ENCODE assay signal across 10 mouse cellular contexts in genomic region chr9:41935979-41936378, GRCm38 (mm10).
DNase-seq lines count a peak whose midpoint lies in the region; ATAC-seq and TF ChIP-seq lines count a peak whose summit lies in the region.
"Had no signal": no experiment of that assay in that cellular context is flagged by ENCODE, and none has a peak within 500 bp of the region (broad histone marks: within the 10 kb centered on the region; RNA-seq: fewer than 3 reads in every experiment).

No protein-coding gene starts in this region.

- TF ChIP-seq CTCF in heart, adult 2 months (IDR thresholded peaks at IDR 0.05) = no peak

- peak overlapping the region; percentile 55 for H3K4me3 ChIP-seq in heart, embryonic 16.5 days (ENCODE audit: low read length)
- H3K4me3 ChIP-seq in heart, adult 2 months = no peak overlapping the region; the same call in 1 of the 2 replicates
- H3K4me3 ChIP-seq in embryonic facial prominence, embryonic 11.5 days (ENCODE audit: low read depth, low read length) = peak overlapping the region; percentile 15; the same call in 1 of the 2 replicates
- H3K4me3 ChIP-seq in midbrain, embryonic 16.5 days (ENCODE audit: low read depth, low read length) = peak overlapping the region; percentile 34
- H3K4me3 ChIP-seq: megakaryocyte, embryonic 14.5 days had no signal

- no peaks in the 10 kb centered on the region for H3K9me3 ChIP-seq in heart, embryonic 16.5 days (replicated peaks; ENCODE audit: control insufficient read depth, low read length)
- H3K9me3 ChIP-seq in embryonic facial prominence, embryonic 11.5 days (replicated peaks; ENCODE audit: control insufficient read depth, low read length) = no peaks in the 10 kb centered on the region
- H3K9me3 ChIP-seq in midbrain, embryonic 16.5 days (replicated peaks; ENCODE audit: control insufficient read depth, low read length, poor library complexity, severe bottlenecking) = no peaks in the 10 kb centered on the region
- H3K9me3 ChIP-seq: megakaryocyte, embryonic 14.5 days had no signal

- H3K27me3 ChIP-seq in heart, embryonic 16.5 days (ENCODE audit: control insufficient read depth, insufficient read depth, low read length) = no peaks in the 10 kb centered on the region
- no peaks in the 10 kb centered on the region for H3K27me3 ChIP-seq in heart, adult 2 months (ENCODE audit: control insufficient read depth, insufficient read depth, low read length)
- H3K27me3 ChIP-seq in embryonic facial prominence, embryonic 11.5 days (ENCODE audit: control insufficient read depth, insufficient read depth, low read length) = no peaks in the 10 kb centered on the region
- no peaks in the 10 kb centered on the region for H3K27me3 ChIP-seq in midbrain, embryonic 16.5 days (ENCODE audit: control insufficient read depth, insufficient read depth, low read depth, low read length)

- H3K27ac ChIP-seq in heart, embryonic 16.5 days (ENCODE audit: low read length) = peak overlapping the region; percentile 67
- no peak overlapping the region for H3K27ac ChIP-seq in heart, adult 2 months
- peak overlapping the region; percentile 97 for H3K27ac ChIP-seq in embryonic facial prominence, embryonic 11.5 days (replicated peaks; ENCODE audit: low read depth, low read length)
- H3K27ac ChIP-seq in midbrain, embryonic 16.5 days (ENCODE audit: low read length) = peak overlapping the region; percentile 99

- H3K79me2 ChIP-seq in heart, adult 2 months (replicated peaks; ENCODE audit: control insufficient read depth, insufficient read depth, low read length) = no peaks in the 10 kb centered on the region

- peaks cover 26% of the 10 kb centered on the region for H3K4me1 ChIP-seq in heart, embryonic 16.5 days (ENCODE audit: control insufficient read depth, insufficient read depth, low read length)
- H3K4me1 ChIP-seq in heart, adult 2 months (ENCODE audit: control insufficient read depth, insufficient read depth, low read length) = no peaks in the 10 kb centered on the region; the same call in 1 of the 2 replicates
- peaks cover 22% of the 10 kb centered on the region for H3K4me1 ChIP-seq in embryonic facial prominence, embryonic 11.5 days (ENCODE audit: control insufficient read depth, insufficient read depth, low read length)
- peaks cover 37% of the 10 kb centered on the region for H3K4me1 ChIP-seq in midbrain, embryonic 16.5 days (ENCODE audit: control insufficient read depth, insufficient read depth, low read length)
- H3K4me1 ChIP-seq: megakaryocyte, embryonic 14.5 days had no signal

- ATAC-seq in heart, embryonic 16.5 days (replicated peaks; ENCODE audit: extremely low read depth, insufficient read depth, low FRiP score) = peak; percentile 41
- ATAC-seq in embryonic facial prominence, embryonic 11.5 days (replicated peaks; ENCODE audit: insufficient number of reproducible peaks, low FRiP score, low TSS enrichment, low read depth) = peak; percentile 60
- ATAC-seq in inflammation-experienced regulatory T-cells, adult 6 months = peak; percentile 49
- ATAC-seq in midbrain, embryonic 16.5 days = peak; percentile 70
- ATAC-seq in granulocyte monocyte progenitor cell, adult 5-6 weeks (replicated peaks; ENCODE audit: poor library complexity, severe bottlenecking) = no peak

- no peak for TF ChIP-seq POLR2A in heart, adult 2 months (IDR thresholded peaks at IDR 0.05; ENCODE audit: insufficient read depth, low read depth, low read length)

- 3% methylated on average over 10 of the region's 10 CpGs for WGBS in heart, embryonic 16.5 days
- WGBS in heart, adult 2 months = 10% methylated on average over 10 of the region's 10 CpGs
- WGBS in embryonic facial prominence, embryonic 11.5 days = 0% methylated on average over 10 of the region's 10 CpGs
- 2% methylated on average over 10 of the region's 10 CpGs for WGBS in midbrain, embryonic 16.5 days

- no peaks in the 10 kb centered on the region for H3K36me3 ChIP-seq in heart, embryonic 16.5 days (ENCODE audit: control insufficient read depth, insufficient read depth)
- H3K36me3 ChIP-seq in heart, adult 2 months (ENCODE audit: control insufficient read depth, insufficient read depth, low read length) = no peaks in the 10 kb centered on the region
- H3K36me3 ChIP-seq in embryonic facial prominence, embryonic 11.5 days (replicated peaks; ENCODE audit: control insufficient read depth, insufficient read depth, low read depth, low read length) = no peaks in the 10 kb centered on the region
- H3K36me3 ChIP-seq in midbrain, embryonic 16.5 days (ENCODE audit: control insufficient read depth, insufficient read depth, low read length) = no peaks in the 10 kb centered on the region

- peak overlapping the region; percentile 72 for H3K9ac ChIP-seq in heart, embryonic 16.5 days (ENCODE audit: low read length)
- H3K9ac ChIP-seq in heart, adult 2 months (ENCODE audit: low read depth, low read length) = no peak overlapping the region
- peak overlapping the region; percentile 86 for H3K9ac ChIP-seq in embryonic facial prominence, embryonic 11.5 days (replicated peaks; ENCODE audit: low read length)
- peak overlapping the region; percentile 78 for H3K9ac ChIP-seq in midbrain, embryonic 16.5 days (ENCODE audit: low read depth, low read length)

- intact Hi-C loops in heart, adult 2 months (cut with DNase I) = no loop called here

- no peak for DNase-seq in heart, adult 2 months
- DNase-seq in embryonic facial prominence, embryonic 11.5 days (ENCODE audit: low spot score) = no peak
- no peak for DNase-seq in cerebellum, adult 11-12 months
- DNase-seq in ovary, postnatal 10 days (ENCODE audit: low spot score) = no peak
- DNase-seq: gastrocnemius, postnatal 14 days had no signal

- TF ChIP-seq EP300 in heart, adult 2 months (IDR thresholded peaks at IDR 0.05; ENCODE audit: insufficient read depth, low read depth, low read length) = no peak

- H3K4me2 ChIP-seq in heart, embryonic 16.5 days (ENCODE audit: low read depth, low read length) = peak overlapping the region; percentile 77
- peak overlapping the region; percentile 54 for H3K4me2 ChIP-seq in embryonic facial prominence, embryonic 11.5 days (ENCODE audit: low read depth, low read length)
- H3K4me2 ChIP-seq in midbrain, embryonic 16.5 days (ENCODE audit: low read length) = peak overlapping the region; percentile 88
